Mouse (Mus musculus): ENCODE measurements around the gene Elf2. TPM values are rescaled to one million over a fixed set of nuclear protein-coding genes. Genes with fewer than 3 reads are reported as not detected.
"Not testable (repeated sequence)": the region's sequence is repeated elsewhere in the genome, so short reads cannot be mapped to it uniquely, and the experiment has no call there.

The Elf2 gene
- total RNA-seq, 1 experiment, result 26.7 TPM

DNA sequence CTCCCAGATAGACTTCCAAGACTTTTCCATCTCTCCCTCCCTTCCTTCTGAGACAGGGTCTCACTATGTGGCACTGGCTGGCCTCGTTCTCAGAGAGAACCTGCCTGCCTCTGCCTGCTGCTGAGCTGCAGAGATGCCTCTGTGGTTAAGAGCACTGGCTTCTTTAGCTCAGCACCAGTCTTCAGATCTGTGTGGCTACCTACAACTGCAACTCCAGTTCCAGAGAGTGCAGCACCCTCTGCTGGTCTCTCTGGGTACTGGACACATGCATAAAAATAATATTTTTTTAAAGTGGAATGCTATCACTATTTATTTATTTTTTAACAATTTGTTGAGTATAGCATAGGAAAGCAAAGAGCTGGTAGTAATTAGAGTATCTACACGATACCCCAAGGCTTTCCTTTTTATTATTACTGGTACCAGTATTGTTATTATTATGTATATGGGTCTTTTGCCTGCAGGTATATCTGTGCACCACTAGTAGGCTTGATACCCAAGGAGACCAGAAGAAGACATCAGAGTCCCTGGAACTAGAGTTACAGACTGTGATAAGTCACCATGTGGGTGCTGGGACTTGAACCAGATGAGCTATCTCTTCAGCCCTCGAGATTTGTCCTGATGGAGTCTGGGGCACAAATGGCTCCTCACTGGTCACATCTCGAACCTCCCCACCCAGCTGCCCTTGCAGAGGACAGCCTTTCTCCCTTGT, 13.0 kb upstream of the Elf2 start:
- DNase-seq (ENCODE audit: low read depth, low spot score), result no peak
- H3K36me3 ChIP-seq (ENCODE audit: control insufficient read depth, insufficient read depth, low read length, poor library complexity, severe bottlenecking), result no peaks in the 10 kb centered on the region
- no peak overlapping the region for H3K9ac ChIP-seq (ENCODE audit: insufficient read depth, low read depth, low read length, poor library complexity, severe bottlenecking)
- peaks cover 2 to 11% of the 10 kb centered on the region in 2 experiments; a peak in 2 of 4 replicates for H3K4me1 ChIP-seq (ENCODE audit: control insufficient read depth in 2 of 2, insufficient read depth in 2 of 2, low read length in 2 of 2, poor library complexity in 1 of 2)
- TF ChIP-seq CHD2 (IDR thresholded peaks at IDR 0.05; ENCODE audit: low read depth, low read length) (no peak), ZNF384 (IDR thresholded peaks at IDR 0.05; ENCODE audit: low read depth, low read length) (no peak), HCFC1 (IDR thresholded peaks at IDR 0.05; ENCODE audit: borderline replicate concordance, insufficient read depth, low read length) (no peak), ZC3H11A (IDR thresholded peaks at IDR 0.05; ENCODE audit: borderline replicate concordance, low read depth, low read length) (no peak)
- H3K4me3 ChIP-seq (ENCODE audit: insufficient read depth in 1 of 2, low read depth in 1 of 2, low read length in 2 of 2, poor library complexity in 1 of 2, severe bottlenecking in 1 of 2), result no peak overlapping the region
- no peaks in the 10 kb centered on the region for H3K9me3 ChIP-seq (ENCODE audit: control insufficient read depth, insufficient read depth, low read depth, low read length)
- in situ Hi-C loops (cut with MboI; ENCODE audit: low sequenced_read_pairs in 2 of 2, unreplicated experiment in 2 of 2), result loop anchor here in 1 of 2 experiments (10.0 kb wide), 1 partner anchor 119 kb away; no protein-coding TSS in a partner anchor
- H3K27ac ChIP-seq (ENCODE audit: insufficient read depth, low read depth, low read length, poor library complexity, severe bottlenecking), result no peak overlapping the region

DNA sequence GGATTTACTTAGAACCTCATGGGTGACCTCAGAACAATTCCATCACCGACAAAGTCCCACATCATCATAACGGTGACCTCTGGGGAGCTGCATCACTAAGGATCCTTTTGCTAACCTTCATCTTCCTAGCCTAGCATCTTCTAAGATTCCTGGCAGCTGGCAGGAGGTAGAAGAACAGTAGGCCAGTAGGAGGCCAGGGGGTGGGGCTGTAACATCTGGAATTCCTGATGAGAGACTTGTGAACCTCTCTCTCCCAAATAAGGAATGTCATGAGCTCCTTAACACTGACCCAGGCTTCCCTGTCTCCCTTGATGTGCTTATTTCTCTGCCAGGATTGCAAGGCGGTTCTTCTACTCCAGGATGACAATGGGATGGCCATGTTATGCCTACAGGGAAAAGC, 10.3 kb upstream of the Elf2 start:
- TF ChIP-seq HCFC1 (IDR thresholded peaks at IDR 0.05; ENCODE audit: borderline replicate concordance, insufficient read depth, low read length) (no peak), ZNF384 (IDR thresholded peaks at IDR 0.05; ENCODE audit: low read depth, low read length) (no peak), ZC3H11A (IDR thresholded peaks at IDR 0.05; ENCODE audit: borderline replicate concordance, low read depth, low read length) (no peak), CHD2 (IDR thresholded peaks at IDR 0.05; ENCODE audit: low read depth, low read length) (no peak), MAFK (IDR thresholded peaks at IDR 0.05; ENCODE audit: insufficient read depth, low read depth, low read length) (no peak)
- no peaks in the 10 kb centered on the region for H3K36me3 ChIP-seq (ENCODE audit: control insufficient read depth, insufficient read depth, low read length, poor library complexity, severe bottlenecking)
- in situ Hi-C loops (cut with MboI; ENCODE audit: low sequenced_read_pairs in 2 of 2, unreplicated experiment in 2 of 2), result loop anchor here in 1 of 2 experiments (10.0 kb wide), 1 partner anchor 116 kb away; no protein-coding TSS in a partner anchor
- H3K27ac ChIP-seq (ENCODE audit: insufficient read depth, low read depth, low read length, poor library complexity, severe bottlenecking), result no peak overlapping the region
- H3K9me3 ChIP-seq (ENCODE audit: control insufficient read depth, insufficient read depth, low read depth, low read length), result no peaks in the 10 kb centered on the region
- peaks cover 2 to 8% of the 10 kb centered on the region in 2 experiments; a peak in 2 of 4 replicates for H3K4me1 ChIP-seq (ENCODE audit: control insufficient read depth in 2 of 2, insufficient read depth in 2 of 2, low read length in 2 of 2, poor library complexity in 1 of 2)
- no peak overlapping the region for H3K9ac ChIP-seq (ENCODE audit: insufficient read depth, low read depth, low read length, poor library complexity, severe bottlenecking)
- DNase-seq (ENCODE audit: low read depth, low spot score), result no peak
- no peak overlapping the region for H3K4me3 ChIP-seq (ENCODE audit: insufficient read depth in 1 of 2, low read depth in 1 of 2, low read length in 2 of 2, poor library complexity in 1 of 2, severe bottlenecking in 1 of 2)

DNA sequence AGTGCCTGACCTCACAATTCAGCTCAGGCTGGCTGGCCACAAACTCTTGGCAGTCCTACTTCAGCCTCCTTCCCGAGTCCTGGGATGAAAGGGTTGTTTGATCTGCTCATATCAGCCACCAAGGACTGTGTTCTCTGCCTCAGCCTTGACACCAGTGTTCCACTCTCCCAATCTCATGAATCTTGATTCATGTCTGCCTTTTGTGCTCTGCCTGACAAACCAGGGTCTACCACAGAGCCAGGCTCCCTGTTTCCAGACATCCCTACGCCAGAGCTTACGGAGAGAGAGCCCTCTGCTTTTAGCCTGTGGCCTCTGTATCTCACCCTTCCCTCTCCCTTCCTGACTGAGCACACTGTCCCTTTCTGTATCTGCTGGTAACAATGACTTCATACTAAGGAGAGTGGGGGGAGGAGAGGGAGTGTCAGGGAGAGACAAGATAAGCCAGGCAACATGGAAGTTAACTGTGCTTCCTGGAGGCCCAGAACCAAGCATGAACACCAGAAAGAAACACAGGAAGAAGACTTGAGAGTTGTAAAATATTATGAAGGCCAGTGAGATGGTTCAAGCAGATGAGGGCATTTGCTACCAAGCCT, 8.3 kb upstream of the Elf2 start:
- Histone ChIP-seq H3K36me3 (ENCODE audit: control insufficient read depth, insufficient read depth, low read length, poor library complexity, severe bottlenecking) (no peaks in the 10 kb centered on the region), H3K27ac (ENCODE audit: insufficient read depth, low read depth, low read length, poor library complexity, severe bottlenecking) (no peak overlapping the region), H3K4me3 (ENCODE audit: insufficient read depth in 1 of 2, low read depth in 1 of 2, low read length in 2 of 2, poor library complexity in 1 of 2, severe bottlenecking in 1 of 2) (no peak overlapping the region), H3K9me3 (ENCODE audit: control insufficient read depth, insufficient read depth, low read depth, low read length) (no peaks in the 10 kb centered on the region), H3K4me1 (ENCODE audit: control insufficient read depth in 2 of 2, insufficient read depth in 2 of 2, low read length in 2 of 2, poor library complexity in 1 of 2) (peaks cover 2 to 8% of the 10 kb centered on the region in 2 experiments; a peak in 2 of 4 replicates), H3K9ac (ENCODE audit: insufficient read depth, low read depth, low read length, poor library complexity, severe bottlenecking) (no peak overlapping the region)
- TF ChIP-seq ZNF384 (IDR thresholded peaks at IDR 0.05; ENCODE audit: low read depth, low read length), result no peak
- in situ Hi-C loops (cut with MboI; ENCODE audit: low sequenced_read_pairs in 2 of 2, unreplicated experiment in 2 of 2), result no loop called here
- DNase-seq (ENCODE audit: low read depth, low spot score), result no peak

DNA sequence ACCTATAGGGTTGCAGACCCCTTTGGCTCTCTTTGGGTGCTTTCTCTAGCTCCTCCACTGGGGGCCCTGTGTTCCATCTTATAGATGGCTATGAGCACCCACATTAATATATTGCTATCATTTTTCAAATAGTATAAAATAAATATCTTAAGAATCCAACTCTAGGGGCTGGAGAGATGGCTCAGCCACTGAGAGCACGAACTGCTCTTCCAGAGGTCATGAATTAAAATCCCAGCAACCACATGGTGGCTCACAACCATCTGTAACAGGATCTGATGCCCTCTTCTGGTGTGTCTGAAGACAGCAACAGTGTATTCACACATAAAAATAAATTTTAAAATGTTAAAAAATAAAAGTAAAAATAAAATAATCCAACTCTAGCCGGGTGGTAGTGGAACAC, 4.6 kb upstream of the Elf2 start:
- in situ Hi-C loops (cut with MboI; ENCODE audit: low sequenced_read_pairs in 2 of 2, unreplicated experiment in 2 of 2); H3K36me3 ChIP-seq (ENCODE audit: control insufficient read depth, insufficient read depth, low read length, poor library complexity, severe bottlenecking); H3K4me1 ChIP-seq (ENCODE audit: control insufficient read depth in 2 of 2, insufficient read depth in 2 of 2, low read length in 2 of 2, poor library complexity in 1 of 2); H3K9me3 ChIP-seq (ENCODE audit: control insufficient read depth, insufficient read depth, low read depth, low read length); H3K9ac ChIP-seq (ENCODE audit: insufficient read depth, low read depth, low read length, poor library complexity, severe bottlenecking); H3K27ac ChIP-seq (ENCODE audit: insufficient read depth, low read depth, low read length, poor library complexity, severe bottlenecking); DNase-seq (ENCODE audit: low read depth, low spot score); H3K4me3 ChIP-seq (ENCODE audit: insufficient read depth in 1 of 2, low read depth in 1 of 2, low read length in 2 of 2, poor library complexity in 1 of 2, severe bottlenecking in 1 of 2): not testable (repeated sequence)
- peak; percentile 94 for TF ChIP-seq ZNF384 (IDR thresholded peaks at IDR 0.05; ENCODE audit: low read depth, low read length)

DNA sequence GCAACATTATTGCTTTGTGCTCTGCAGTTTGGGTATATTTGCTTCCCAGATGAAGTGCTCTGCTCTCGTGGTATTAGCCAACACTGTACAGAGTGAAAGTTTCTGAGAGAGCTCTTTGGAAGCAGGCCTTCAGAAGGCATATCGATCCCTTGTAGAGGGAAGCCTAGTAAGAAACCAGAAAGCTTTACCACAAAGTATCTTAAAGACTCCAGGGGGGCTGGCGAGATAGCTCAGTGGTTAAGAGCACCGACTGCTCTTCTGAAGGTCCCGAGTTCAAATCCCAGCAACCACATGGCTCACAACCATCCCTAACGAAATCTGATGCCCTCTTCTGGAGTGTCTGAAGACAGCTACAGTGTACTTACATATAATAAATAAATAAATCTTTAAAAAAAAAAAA, 3.7 kb upstream of the Elf2 start:
- H3K9ac ChIP-seq (ENCODE audit: insufficient read depth, low read depth, low read length, poor library complexity, severe bottlenecking); H3K36me3 ChIP-seq (ENCODE audit: control insufficient read depth, insufficient read depth, low read length, poor library complexity, severe bottlenecking); in situ Hi-C loops (cut with MboI; ENCODE audit: low sequenced_read_pairs in 2 of 2, unreplicated experiment in 2 of 2); H3K4me3 ChIP-seq (ENCODE audit: insufficient read depth in 1 of 2, low read depth in 1 of 2, low read length in 2 of 2, poor library complexity in 1 of 2, severe bottlenecking in 1 of 2); H3K9me3 ChIP-seq (ENCODE audit: control insufficient read depth, insufficient read depth, low read depth, low read length); H3K4me1 ChIP-seq (ENCODE audit: control insufficient read depth in 2 of 2, insufficient read depth in 2 of 2, low read length in 2 of 2, poor library complexity in 1 of 2); H3K27ac ChIP-seq (ENCODE audit: insufficient read depth, low read depth, low read length, poor library complexity, severe bottlenecking); DNase-seq (ENCODE audit: low read depth, low spot score): not testable (repeated sequence)

Data from ES-E14 (cell line).